Mouse (Mus musculus) C2C12 (cell line): ENCODE data around the gene Cap1. TPM values are rescaled to one million over a fixed set of nuclear protein-coding genes. Genes with fewer than 3 reads are reported as not detected.

Source experiments
- H3K27me3 ChIP-seq: one replicate; pipeline ENCODE4 v1.6.1; 2011; ENCODE audit not compliant: control insufficient read depth, insufficient read depth, insufficient read length
- H3K36me3 ChIP-seq: one replicate; pipeline ENCODE4 v1.6.1; 2011; ENCODE audit not compliant: control insufficient read depth, insufficient read depth
- H3K4me3 ChIP-seq: one replicate; pipeline ENCODE4 v1.5.1; 2011; ENCODE audit warnings: mild to moderate bottlenecking, control low read depth; ENCODE audit not compliant: poor library complexity, insufficient read depth, severe bottlenecking
- H3K79me2 ChIP-seq: one replicate; pipeline ENCODE4 v1.6.1; 2011; ENCODE audit not compliant: control insufficient read depth, insufficient read depth
- H3K79me3 ChIP-seq: one replicate; pipeline ENCODE4 v1.6.1; 2011; ENCODE audit warnings: low read depth, control low read depth
- H3ac ChIP-seq: one replicate; pipeline ENCODE3; 2011; ENCODE audit warnings: low read depth; ENCODE audit not compliant: control insufficient read depth, insufficient read length
- CEBPB ChIP-seq: IDR thresholded peaks from one replicate; pipeline ENCODE4 v1.6.1; 2011; ENCODE audit warnings: low read depth, mild to moderate bottlenecking, control low read depth, moderate library complexity
- CTCF ChIP-seq: IDR thresholded peaks from one replicate; pipeline ENCODE4 v1.5.1; 2011; ENCODE audit not compliant: control insufficient read depth, insufficient read depth, insufficient read length
- FOSL1 ChIP-seq: IDR thresholded peaks from one replicate; pipeline ENCODE4 v1.8.0; 2011; ENCODE audit warnings: mild to moderate bottlenecking, low read length; ENCODE audit not compliant: poor library complexity, insufficient read depth, severe bottlenecking
- MAX ChIP-seq: IDR thresholded peaks from one replicate; pipeline ENCODE4 v1.6.1; 2011; ENCODE audit warnings: mild to moderate bottlenecking, control low read depth
- MYOD1 ChIP-seq: IDR thresholded peaks from one replicate; pipeline ENCODE4 v1.6.1; 2011; ENCODE audit warnings: low read depth; ENCODE audit not compliant: control insufficient read depth, insufficient read length
- MYOG ChIP-seq: IDR thresholded peaks from one replicate; pipeline ENCODE4 v1.6.1; 2011; ENCODE audit not compliant: control insufficient read depth, insufficient read length; ENCODE audit errors: extremely low read depth
- USF1 ChIP-seq: IDR thresholded peaks from one replicate; pipeline ENCODE4 v1.6.1; 2011; ENCODE audit warnings: low read depth, mild to moderate bottlenecking, control low read depth, moderate library complexity
- polyA plus RNA-seq: library from polyadenylated mRNA; unstranded; fragments of >200 nt; fragmentation: generic; extraction: Trizol; gene quantifications from one replicate; pipeline ENCODE4 v1.2.1, GENCODE M21; 2012; ENCODE audit warnings: missing spikeins

Cap1 gene
- polyA plus RNA-seq, 1 experiment = 384 TPM

DNA sequence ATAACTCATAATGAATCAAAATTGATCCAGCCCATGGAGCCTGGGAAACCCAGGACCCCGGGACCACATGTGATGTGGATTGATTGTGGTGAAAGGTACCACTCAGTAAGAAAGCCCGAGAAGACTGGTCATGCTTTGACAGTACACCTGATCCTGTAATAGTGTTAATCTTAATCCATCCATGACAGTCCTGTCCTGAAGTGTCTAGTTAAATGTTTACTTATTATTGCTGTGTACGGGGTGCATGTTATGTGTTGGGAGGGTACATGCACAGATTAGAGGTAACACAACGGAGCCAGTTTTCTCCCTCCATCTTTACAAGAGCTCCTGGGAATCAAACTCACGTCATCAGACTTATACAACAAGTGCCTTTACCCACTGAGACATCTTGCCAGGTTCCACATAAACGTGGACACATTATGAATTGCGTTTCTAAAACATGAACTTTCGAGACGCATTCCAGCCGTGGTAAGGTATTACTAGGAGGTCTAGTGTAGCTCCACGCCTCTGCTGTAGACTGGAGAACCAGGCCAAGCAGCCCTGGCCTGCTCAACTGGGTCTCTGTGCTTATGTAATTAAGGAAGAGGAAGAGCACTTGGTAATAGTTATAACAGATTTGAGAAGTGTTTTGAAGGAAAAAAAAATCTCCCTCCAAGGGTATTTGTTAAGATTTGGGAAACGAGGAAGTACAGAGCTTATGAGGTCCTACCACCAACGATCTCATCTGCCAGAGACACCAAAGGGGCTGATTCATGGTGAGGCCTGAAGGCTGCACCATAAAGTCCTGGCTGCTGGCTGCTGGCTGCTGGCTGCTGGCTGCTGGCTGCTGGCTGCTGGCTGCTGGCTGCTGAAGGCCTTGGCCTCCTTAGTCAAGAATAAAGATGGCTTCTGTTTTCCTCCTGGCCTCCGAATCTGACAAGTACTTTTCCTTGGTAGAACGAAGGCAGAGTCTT, 37.8 kb upstream of the Cap1 start:
- Histone ChIP-seq H3K27me3 (no peaks in the 10 kb centered on the region), H3ac (no peak overlapping the region), H3K4me3 (no peak overlapping the region), H3K79me2 (no peaks in the 10 kb centered on the region), H3K36me3 (no peaks in the 10 kb centered on the region), H3K79me3 (no peaks in the 10 kb centered on the region)
- TF ChIP-seq MYOG (no peak), FOSL1 (no peak), CEBPB (no peak), MYOD1 (no peak), MAX (no peak), USF1 (no peak), CTCF (no peak)

GRCm38 (mm10) chr4:122922841-122923240, 37.0 kb upstream of the Cap1 start:
- no peaks in the 10 kb centered on the region for H3K79me2 ChIP-seq
- TF ChIP-seq MYOD1 = no peak
- no peak for TF ChIP-seq CTCF
- no peak for TF ChIP-seq MYOG
- no peak for TF ChIP-seq CEBPB
- TF ChIP-seq USF1 = no peak
- TF ChIP-seq MAX = no peak
- no peak for TF ChIP-seq FOSL1
- no peak overlapping the region for H3ac ChIP-seq
- H3K27me3 ChIP-seq = no peaks in the 10 kb centered on the region
- no peaks in the 10 kb centered on the region for H3K36me3 ChIP-seq
- no peak overlapping the region for H3K4me3 ChIP-seq
- no peaks in the 10 kb centered on the region for H3K79me3 ChIP-seq

- Histone ChIP-seq H3ac (no peak overlapping the region), H3K36me3 (no peaks in the 10 kb centered on the region), H3K4me3 (no peak overlapping the region), H3K79me2 (no peaks in the 10 kb centered on the region), H3K27me3 (no peaks in the 10 kb centered on the region), H3K79me3 (no peaks in the 10 kb centered on the region)
- no peak for TF ChIP-seq USF1
Observed at GRCm38 (mm10) chr4:122915985-122916384, 30.1 kb upstream of the Cap1 start.

DNA sequence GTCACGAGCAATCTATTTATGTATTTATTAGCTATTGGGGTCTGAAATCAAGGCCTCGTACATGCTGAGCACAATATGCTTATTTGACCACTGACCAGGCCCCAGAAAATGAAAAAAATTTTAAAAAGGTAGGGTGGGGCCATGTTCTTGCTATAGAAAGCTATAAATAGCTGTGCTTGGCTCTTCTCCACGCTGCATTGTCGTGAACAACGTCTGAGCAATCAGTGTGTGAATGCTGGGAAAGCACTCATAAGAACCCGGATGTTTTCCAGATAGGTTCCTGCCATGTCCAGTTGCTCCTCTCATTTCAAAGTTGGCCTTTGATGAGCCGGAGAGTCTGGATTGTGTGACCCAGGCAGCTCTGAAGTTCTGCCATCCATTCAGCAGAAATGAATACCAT, 28.3 kb upstream of the Cap1 start:
- H3K36me3 ChIP-seq = no peaks in the 10 kb centered on the region
- no peak for TF ChIP-seq MYOD1
- TF ChIP-seq MAX = no peak
- no peak for TF ChIP-seq MYOG
- no peak for TF ChIP-seq CTCF
- no peak for TF ChIP-seq USF1
- H3K4me3 ChIP-seq = no peak overlapping the region

GRCm38 (mm10) chr4:122912613-122913012, 26.8 kb upstream of the Cap1 start:
- H3K79me3 ChIP-seq = no peaks in the 10 kb centered on the region

More for the DNA sequence above, 28.3 kb upstream of the Cap1 start:
- H3ac ChIP-seq = no peak overlapping the region
- H3K79me3 ChIP-seq = no peaks in the 10 kb centered on the region
- H3K79me2 ChIP-seq = no peaks in the 10 kb centered on the region
- no peaks in the 10 kb centered on the region for H3K27me3 ChIP-seq

GRCm38 (mm10) chr4:122910577-122910976, 24.7 kb upstream of the Cap1 start:
- Histone ChIP-seq H3K79me2 (no peaks in the 10 kb centered on the region), H3ac (no peak overlapping the region), H3K36me3 (no peaks in the 10 kb centered on the region), H3K79me3 (no peaks in the 10 kb centered on the region), H3K4me3 (no peak overlapping the region), H3K27me3 (no peaks in the 10 kb centered on the region)
- TF ChIP-seq MYOG (no peak), FOSL1 (no peak), CTCF (no peak), MAX (no peak), USF1 (no peak), CEBPB (no peak), MYOD1 (no peak)

More at GRCm38 (mm10) chr4:122912613-122913012, 26.8 kb upstream of the Cap1 start:
- no peaks in the 10 kb centered on the region for H3K79me2 ChIP-seq
- no peaks in the 10 kb centered on the region for H3K27me3 ChIP-seq
- no peak overlapping the region for H3ac ChIP-seq
- no peak overlapping the region for H3K4me3 ChIP-seq
- TF ChIP-seq MAX (no peak), FOSL1 (no peak), CTCF (no peak), MYOG (no peak), CEBPB (no peak), USF1 (no peak), MYOD1 (no peak)
- no peaks in the 10 kb centered on the region for H3K36me3 ChIP-seq
